Mouse (Mus musculus) forebrain, embryonic 14.5 days (tissue): ENCODE data around the gene Fam111a. TPM values are rescaled to one million over a fixed set of nuclear protein-coding genes. Genes with fewer than 3 reads are reported as not detected.

ENCODE experiments used
- ATAC-seq: fragments of 200-750 bp; cut with Nextera tagmentation; 2 replicates; pipeline ENCODE4 v1.8.0; 2017; ENCODE audit warnings: mild to moderate bottlenecking, moderate library complexity
- DNase-seq: peaks from one replicate; pipeline ENCODE4 v3.0.0-alpha.2; 2015; ENCODE audit warnings: low spot score
- H3K27ac ChIP-seq: fragments of 300-500 bp; sonication (generic); 2 replicates; pipeline ENCODE4 v1.5.1; 2014; ENCODE audit warnings: low read depth, mild to moderate bottlenecking, control low read depth, low read length, moderate library complexity
- H3K27me3 ChIP-seq: fragments of 300-500 bp; sonication (generic); replicated peaks from 2 replicates; pipeline ENCODE4 v1.6.1; 2014; ENCODE audit warnings: low read length, control low read depth, mixed read lengths; ENCODE audit not compliant: control insufficient read depth, insufficient read depth
- H3K36me3 ChIP-seq: fragments of 300-500 bp; sonication (generic); 2 replicates; pipeline ENCODE4 v1.6.1; 2014; ENCODE audit warnings: low read length, control low read depth; ENCODE audit not compliant: control insufficient read depth, insufficient read depth
- H3K4me1 ChIP-seq: fragments of 300-500 bp; sonication (generic); 2 replicates; pipeline ENCODE4 v1.6.1; 2014; ENCODE audit warnings: antibody characterized with exemption, low read length, control low read depth; ENCODE audit not compliant: control insufficient read depth, insufficient read depth
- H3K4me2 ChIP-seq: fragments of 300-500 bp; sonication (generic); 2 replicates; pipeline ENCODE4 v1.6.1; 2014; ENCODE audit warnings: mild to moderate bottlenecking, control low read depth, low read length
- H3K4me3 ChIP-seq: fragments of 300-500 bp; sonication (generic); 2 replicates; pipeline ENCODE4 v1.5.1; 2014; ENCODE audit warnings: low read depth, low read length, control low read depth
- H3K9ac ChIP-seq: fragments of 300-500 bp; sonication (generic); 2 replicates; pipeline ENCODE4 v1.6.1; 2014; ENCODE audit warnings: mild to moderate bottlenecking, low read length, control low read depth, moderate library complexity
- H3K9me3 ChIP-seq: fragments of 300-500 bp; sonication (generic); replicated peaks from 2 replicates; pipeline ENCODE4 v1.6.1; 2016; ENCODE audit warnings: low read length, control low read depth, mixed read lengths; ENCODE audit not compliant: control insufficient read depth
- WGBS: fragments of 180-500 bp; shearing (Covaris S2); extraction: QIAGEN DNeasy Blood & Tissue Kit; methylation state at CpG from one replicate; pipeline ENCODE4 v1.1.7; 2014; 5-methylcytosine and 5-hydroxymethylcytosine counted together
- polyA plus RNA-seq: library from polyadenylated mRNA; unstranded; fragments of >200 nt; fragmentation: Nextera tagmentation; extraction: Ambion mirVana; gene quantifications from 2 replicates; pipeline ENCODE4 v1.2.1, GENCODE M21; 2014

The Fam111a gene
- polyA plus RNA-seq, 1 experiment from 2014 or later = 9.9 TPM

DNA sequence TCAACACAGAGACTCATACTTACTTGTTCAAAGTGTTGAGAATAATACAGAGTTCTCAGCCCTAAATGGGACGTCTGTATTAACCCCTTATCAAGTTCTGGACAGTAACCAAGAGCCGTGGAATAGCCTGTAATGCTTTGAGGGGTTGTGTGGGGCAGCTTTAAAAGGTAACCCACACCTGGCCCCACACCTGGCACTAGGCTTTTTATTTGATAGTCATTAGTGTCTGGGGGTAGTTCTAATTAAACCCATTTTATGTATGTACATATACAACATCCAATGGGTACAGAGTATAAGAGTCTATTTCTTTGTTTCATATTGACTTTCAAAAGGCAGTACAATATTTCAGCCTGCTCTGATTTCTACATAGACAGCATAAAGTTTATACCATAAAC, 49.6 kb downstream of the Fam111a start:
- ATAC-seq = no peak; the same call in 1 of the 2 replicates
- Histone ChIP-seq H3K27ac (no peak overlapping the region), H3K9ac (no peak overlapping the region)

DNA sequence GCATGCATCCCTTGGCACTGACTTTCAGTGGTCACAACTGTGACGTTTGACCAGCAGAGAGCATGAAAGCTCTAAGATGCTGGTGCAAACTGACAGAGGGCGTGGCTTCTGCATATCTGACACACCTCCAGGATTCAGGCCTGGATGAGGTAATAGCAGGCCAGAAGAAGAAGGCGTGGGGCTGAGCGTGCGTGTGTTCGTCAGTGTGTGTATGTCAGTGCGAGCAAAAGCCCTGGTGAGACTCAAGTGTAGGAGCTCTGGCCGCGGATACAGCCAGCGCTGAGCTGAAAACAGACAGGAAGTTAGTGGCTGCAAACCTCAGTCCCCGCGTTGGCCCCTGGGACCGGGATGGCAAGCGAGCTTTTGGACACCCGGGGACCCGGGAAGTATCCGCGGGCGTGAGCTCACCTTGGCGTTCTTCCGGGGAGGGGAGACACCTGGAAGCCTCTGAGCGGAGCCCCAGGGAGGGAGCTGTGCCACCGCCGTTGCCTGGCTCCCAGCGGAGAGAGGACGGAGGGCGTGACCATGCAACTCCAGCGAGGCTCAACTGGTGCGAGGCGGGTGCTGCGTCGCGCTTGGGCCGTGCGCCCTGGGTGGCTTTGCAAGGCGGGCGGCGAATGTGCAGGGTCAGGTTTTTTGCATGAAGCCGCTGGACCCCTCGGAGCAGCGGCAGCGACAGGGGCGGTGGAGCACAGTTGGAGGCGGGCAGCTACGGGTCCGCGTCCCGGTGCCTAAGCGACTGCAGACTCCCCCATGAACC, 50.2 kb downstream of the Fam111a start:
- WGBS = under 1% methylated on average over 49 of the region's 49 CpGs
- H3K27ac ChIP-seq = no peak overlapping the region
- H3K9me3 ChIP-seq = no peaks in the 10 kb centered on the region
- peak overlapping the region; percentile 55 for H3K4me3 ChIP-seq
- peak; percentile 87 for ATAC-seq
- H3K4me2 ChIP-seq = peak overlapping the region; percentile 98
- peak overlapping the region; percentile 72 for H3K9ac ChIP-seq
- H3K36me3 ChIP-seq = no peaks in the 10 kb centered on the region
- H3K4me1 ChIP-seq = no peaks in the 10 kb centered on the region; the same call in 1 of the 2 replicates
- peak; percentile 79 for DNase-seq
- no peaks in the 10 kb centered on the region for H3K27me3 ChIP-seq

More for the DNA sequence above, 49.6 kb downstream of the Fam111a start:
- Histone ChIP-seq H3K9me3 (no peaks in the 10 kb centered on the region), H3K4me1 (no peaks in the 10 kb centered on the region; the same call in 1 of the 2 replicates), H3K27me3 (no peaks in the 10 kb centered on the region), H3K36me3 (no peaks in the 10 kb centered on the region), H3K4me3 (peak overlapping the region; percentile 55), H3K4me2 (peak overlapping the region; percentile 98)
- whole genome bisulfite sequencing = 63% methylated on average over 2 of the region's 2 CpGs
- DNase-seq = no peak

DNA sequence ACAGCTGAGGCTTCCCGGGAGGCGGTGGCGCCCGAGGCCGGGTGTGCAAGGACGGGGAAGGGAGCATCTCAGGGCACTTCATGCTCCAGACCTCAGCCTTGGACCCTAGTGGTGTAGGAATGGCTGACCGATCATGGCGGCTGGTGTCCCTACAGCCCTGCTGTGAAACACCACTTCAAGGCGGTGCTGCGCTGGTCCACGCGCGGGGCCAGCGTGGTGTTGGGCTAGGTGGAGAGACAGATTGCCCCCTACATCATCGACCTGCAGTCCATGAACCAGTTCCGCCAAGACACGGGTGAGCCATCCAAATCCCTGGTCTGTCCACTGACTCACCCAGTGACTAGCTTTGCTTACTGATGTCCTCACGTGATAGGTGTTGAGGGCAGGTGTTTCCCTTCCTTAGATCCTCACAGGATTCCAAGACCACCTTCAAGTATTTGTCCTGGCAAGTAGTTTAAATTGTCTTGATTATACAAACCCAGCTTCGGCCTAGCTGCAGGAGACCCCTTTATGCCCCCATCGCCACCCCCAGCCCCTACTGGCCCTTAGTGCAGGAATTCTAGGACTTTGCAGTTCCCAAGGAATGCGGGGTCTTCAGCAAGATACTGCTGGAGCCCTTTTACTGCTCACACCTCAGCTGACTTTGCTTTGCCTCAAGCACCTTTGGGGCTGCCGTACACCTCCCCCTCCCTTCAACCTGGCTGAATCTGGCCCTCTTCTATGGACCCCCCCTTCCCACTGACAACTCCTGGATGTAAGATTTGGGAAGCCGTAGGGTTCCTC, 50.9 kb downstream of the Fam111a start:
- peak overlapping the region; percentile 9; the same call in 1 of the 2 replicates for H3K27ac ChIP-seq
- 18% methylated on average over 23 of the region's 23 CpGs for WGBS
- DNase-seq (peak; percentile 5), ATAC-seq (peak; percentile 54)
- H3K9ac ChIP-seq = peak overlapping the region; percentile 72
- H3K4me1 ChIP-seq = no peaks in the 10 kb centered on the region; the same call in 1 of the 2 replicates
- no peaks in the 10 kb centered on the region for H3K36me3 ChIP-seq
- H3K4me3 ChIP-seq = peak overlapping the region; percentile 55
- H3K4me2 ChIP-seq = peak overlapping the region; percentile 98
- no peaks in the 10 kb centered on the region for H3K27me3 ChIP-seq
- H3K9me3 ChIP-seq = no peaks in the 10 kb centered on the region

DNA sequence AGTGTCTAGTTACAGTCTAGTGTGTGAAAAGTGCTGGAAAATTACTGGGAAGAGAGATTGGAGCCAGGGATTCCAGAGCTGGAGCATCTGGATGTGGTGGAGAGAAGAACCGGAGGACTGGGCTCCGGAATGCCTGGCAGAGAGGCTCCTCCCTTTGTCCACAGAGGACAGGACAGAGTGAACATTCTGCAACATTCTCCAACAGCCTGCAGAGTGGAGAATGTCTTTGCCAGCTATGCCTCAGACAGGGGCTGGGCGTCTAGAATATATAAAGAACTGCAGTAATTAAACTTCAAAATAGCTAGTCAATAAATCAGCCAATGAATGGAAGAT, 51.5 kb downstream of the Fam111a start:
- Histone ChIP-seq H3K27me3 (no peaks in the 10 kb centered on the region), H3K4me3 (no peak overlapping the region; the same call in 1 of the 2 replicates), H3K9me3 (no peaks in the 10 kb centered on the region), H3K36me3 (no peaks in the 10 kb centered on the region), H3K4me1 (no peaks in the 10 kb centered on the region; the same call in 1 of the 2 replicates), H3K4me2 (peak overlapping the region; percentile 98), H3K27ac (no peak overlapping the region), H3K9ac (no peak overlapping the region)
- ATAC-seq (no peak), DNase-seq (no peak)
- WGBS = 65% methylated on average over 3 of the region's 3 CpGs

DNA sequence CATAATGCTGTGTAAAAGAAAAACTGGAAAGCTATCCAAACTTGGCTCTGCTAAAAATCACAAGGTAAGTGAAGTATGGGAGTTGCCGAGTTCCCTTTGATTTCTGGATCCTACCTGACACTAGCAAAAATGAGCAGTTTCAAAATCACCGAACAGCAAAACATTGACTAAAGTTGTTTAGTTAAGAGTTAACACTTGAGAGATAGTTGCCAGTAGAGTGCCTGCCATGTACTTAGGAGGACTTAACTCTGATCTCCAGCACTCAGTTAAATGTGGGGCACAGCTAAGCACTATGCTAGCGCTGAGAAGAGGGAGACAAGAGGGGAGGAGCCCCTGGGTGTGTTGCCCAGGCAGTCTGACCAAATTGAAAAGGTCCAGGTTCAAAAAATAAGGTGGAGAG, 53.1 kb downstream of the Fam111a start:
- Histone ChIP-seq H3K4me1 (no peaks in the 10 kb centered on the region; the same call in 1 of the 2 replicates), H3K27me3 (no peaks in the 10 kb centered on the region), H3K9ac (no peak overlapping the region), H3K36me3 (no peaks in the 10 kb centered on the region), H3K9me3 (no peaks in the 10 kb centered on the region), H3K4me3 (no peak overlapping the region), H3K27ac (no peak overlapping the region), H3K4me2 (no peak overlapping the region)
- no peak for ATAC-seq
- no peak for DNase-seq
- 62% methylated on average over 3 of the region's 3 CpGs for WGBS

DNA sequence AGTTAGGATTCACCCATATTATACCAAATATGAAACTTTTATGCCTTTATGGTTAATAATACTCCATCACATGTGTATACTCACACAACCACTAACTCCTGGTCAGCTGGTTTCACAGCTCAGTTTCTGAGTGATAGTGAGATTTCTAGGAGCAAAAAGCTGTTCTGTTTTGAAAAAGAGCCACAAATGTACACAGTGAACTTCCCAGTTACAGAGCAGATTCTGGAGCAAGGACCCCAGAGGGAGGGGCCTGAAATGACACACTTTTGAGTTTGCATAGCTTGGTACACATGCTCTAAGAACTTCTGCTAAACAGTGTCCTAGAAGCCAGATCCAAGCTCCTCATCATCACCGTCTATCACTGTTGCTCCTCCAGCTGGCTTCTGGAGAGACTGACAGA, 54.1 kb downstream of the Fam111a start, which contains the start of gene Gm4952:
TSS of gene Gm4952 (plus strand) at position 301 of the 400 bp plus-strand sequence.
- ATAC-seq (no peak), DNase-seq (no peak)
- H3K9ac ChIP-seq = no peak within 1 kb of the TSS
- H3K36me3 ChIP-seq = no peaks in the 10 kb centered on the region
- no peak within 1 kb of the TSS for H3K27ac ChIP-seq
- no peaks in the 10 kb centered on the region; the same call in 1 of the 2 replicates for H3K4me1 ChIP-seq
- WGBS = 69% methylated on average over 1 of the region's 1 CpGs
- H3K4me3 ChIP-seq = no peak within 1 kb of the TSS
- H3K27me3 ChIP-seq = no peaks in the 10 kb centered on the region
- H3K4me2 ChIP-seq = no peak within 1 kb of the TSS
- H3K9me3 ChIP-seq = no peaks in the 10 kb centered on the region

DNA sequence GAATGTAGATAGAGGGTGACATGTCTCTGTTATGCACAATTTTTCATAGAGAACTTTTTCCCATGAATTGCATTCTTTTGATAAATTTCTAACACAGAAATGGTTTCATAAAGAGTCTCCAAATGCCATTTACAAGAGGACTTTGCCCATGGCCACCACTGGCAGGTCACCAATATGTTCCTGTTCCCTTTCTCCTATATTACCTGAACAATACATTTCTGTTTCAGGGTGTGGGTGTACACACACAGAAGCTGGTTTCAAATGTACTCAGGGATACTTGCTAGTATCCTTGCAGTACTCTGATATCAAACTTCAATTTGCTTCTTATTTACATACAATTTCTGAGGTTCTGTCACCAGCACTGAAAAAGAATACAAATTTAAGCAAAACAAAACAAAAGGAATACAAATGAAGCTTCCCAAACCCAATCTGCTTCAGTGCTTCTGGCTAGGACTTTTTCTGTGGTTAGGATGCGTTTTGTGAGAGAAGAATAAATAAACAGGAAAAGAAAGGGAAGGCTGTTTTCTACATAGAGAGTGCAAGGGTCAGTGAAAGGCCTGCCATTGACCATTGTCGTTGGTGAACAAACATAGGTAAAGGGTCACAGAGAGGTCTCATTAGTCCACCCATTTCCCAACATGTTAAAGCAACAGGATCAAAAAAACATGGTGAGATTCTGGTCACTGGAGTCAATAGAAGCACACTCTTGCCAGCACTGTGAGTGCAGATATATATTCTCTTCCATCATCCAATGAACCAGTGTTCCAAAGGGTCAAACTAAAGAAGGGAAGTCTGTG, 55.3 kb downstream of the Fam111a start:
- Histone ChIP-seq H3K27me3 (no peaks in the 10 kb centered on the region), H3K9ac (no peak overlapping the region), H3K9me3 (no peaks in the 10 kb centered on the region), H3K36me3 (no peaks in the 10 kb centered on the region), H3K4me3 (no peak overlapping the region), H3K4me2 (no peak overlapping the region), H3K4me1 (no peaks in the 10 kb centered on the region; the same call in 1 of the 2 replicates), H3K27ac (no peak overlapping the region)
- 53% methylated on average over 2 of the region's 2 CpGs for WGBS
- ATAC-seq (no peak), DNase-seq (no peak)

DNA sequence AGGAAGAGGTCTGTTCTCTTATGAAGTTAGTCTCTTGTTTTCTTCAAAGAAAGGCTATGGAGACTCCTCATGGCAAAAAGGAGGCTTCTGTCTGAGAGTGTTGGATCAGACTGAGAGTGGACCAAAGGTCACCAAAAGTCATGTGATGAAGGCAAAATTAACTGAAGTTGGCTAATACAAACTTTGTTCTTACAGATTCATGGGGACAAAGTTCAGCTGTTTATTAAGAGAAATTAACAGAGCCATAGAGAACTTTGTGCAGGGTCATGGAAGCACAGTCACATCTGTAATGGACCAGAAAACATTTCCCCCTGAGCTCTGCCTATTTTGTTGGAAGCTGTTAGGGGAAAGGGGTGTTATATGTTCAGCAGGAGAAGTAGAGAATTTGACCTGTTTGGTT, 62.8 kb downstream of the Fam111a start:
- Histone ChIP-seq H3K4me3 (no peak overlapping the region), H3K27ac (no peak overlapping the region), H3K9me3 (no peaks in the 10 kb centered on the region), H3K36me3 (no peaks in the 10 kb centered on the region), H3K4me2 (no peak overlapping the region), H3K9ac (no peak overlapping the region), H3K27me3 (no peaks in the 10 kb centered on the region), H3K4me1 (no peaks in the 10 kb centered on the region)
- ATAC-seq (no peak), DNase-seq (no peak)
